Mouse (Mus musculus) midbrain, embryonic 12.5 days (tissue): ENCODE results near the gene Fndc7. TPM values are rescaled to one million over a fixed set of nuclear protein-coding genes. Genes with fewer than 3 reads are reported as not detected.
"Not testable (repeated sequence)": the region's sequence is repeated elsewhere in the genome, so short reads cannot be mapped to it uniquely, and the experiment has no call there.

ENCODE experiments used
- ATAC-seq: fragments of 200-750 bp; cut with Nextera tagmentation; 2 replicates; pipeline ENCODE4 v1.8.0; 2017; ENCODE audit warnings: low read depth, moderate TSS enrichment, moderate library complexity; ENCODE audit not compliant: low FRiP score
- H3K27ac ChIP-seq: fragments of 300-500 bp; sonication (generic); replicated peaks from 2 replicates; pipeline ENCODE4 v1.5.1; 2016; ENCODE audit warnings: mild to moderate bottlenecking
- H3K27me3 ChIP-seq: fragments of 300-500 bp; sonication (generic); 2 replicates; pipeline ENCODE4 v1.6.1; 2016; ENCODE audit warnings: mild to moderate bottlenecking
- H3K36me3 ChIP-seq: fragments of 300-500 bp; sonication (generic); 2 replicates; pipeline ENCODE4 v1.6.1; 2016
- H3K4me1 ChIP-seq: fragments of 300-500 bp; sonication (generic); 2 replicates; pipeline ENCODE4 v1.6.1; 2016
- H3K4me2 ChIP-seq: fragments of 300-500 bp; sonication (generic); replicated peaks from 2 replicates; pipeline ENCODE4 v1.6.1; 2016; ENCODE audit warnings: mild to moderate bottlenecking, moderate library complexity
- H3K4me3 ChIP-seq: fragments of 300-500 bp; sonication (generic); 2 replicates; pipeline ENCODE4 v1.5.1; 2016; ENCODE audit warnings: mild to moderate bottlenecking
- H3K9ac ChIP-seq: fragments of 300-500 bp; sonication (generic); replicated peaks from 2 replicates; pipeline ENCODE4 v1.6.1; 2016; ENCODE audit warnings: mild to moderate bottlenecking, moderate library complexity
- H3K9me3 ChIP-seq: fragments of 300-500 bp; sonication (generic); 2 replicates; pipeline ENCODE4 v1.6.1; 2016; ENCODE audit warnings: mild to moderate bottlenecking
- WGBS: fragments of 180-500 bp; shearing (Covaris S2); methylation state at CpG from one replicate; pipeline ENCODE4 v1.1.7; 2016; 5-methylcytosine and 5-hydroxymethylcytosine counted together
- polyA plus RNA-seq: library from polyadenylated mRNA; unstranded; fragments of >200 nt; fragmentation: Nextera tagmentation; extraction: Ambion mirVana; gene quantifications from 2 replicates; pipeline ENCODE4 v1.2.1, GENCODE M21; 2016

The Fndc7 gene
- polyA plus RNA-seq, 1 experiment from 2014 or later: not detected

- H3K36me3 ChIP-seq: no peaks in the 10 kb centered on the region
- no peak overlapping the region for H3K9ac ChIP-seq
- H3K4me2 ChIP-seq: no peak overlapping the region
- H3K9me3 ChIP-seq: no peaks in the 10 kb centered on the region
- no peaks in the 10 kb centered on the region for H3K27me3 ChIP-seq
- 35% methylated on average over 3 of the region's 3 CpGs for whole genome bisulfite sequencing
- ATAC-seq: no peak
- no peak overlapping the region for H3K4me3 ChIP-seq
- no peak overlapping the region for H3K27ac ChIP-seq
- no peaks in the 10 kb centered on the region for H3K4me1 ChIP-seq
Observed at GRCm38 (mm10) chr3:108865129-108865528, 24.7 kb downstream of the Fndc7 start.

DNA sequence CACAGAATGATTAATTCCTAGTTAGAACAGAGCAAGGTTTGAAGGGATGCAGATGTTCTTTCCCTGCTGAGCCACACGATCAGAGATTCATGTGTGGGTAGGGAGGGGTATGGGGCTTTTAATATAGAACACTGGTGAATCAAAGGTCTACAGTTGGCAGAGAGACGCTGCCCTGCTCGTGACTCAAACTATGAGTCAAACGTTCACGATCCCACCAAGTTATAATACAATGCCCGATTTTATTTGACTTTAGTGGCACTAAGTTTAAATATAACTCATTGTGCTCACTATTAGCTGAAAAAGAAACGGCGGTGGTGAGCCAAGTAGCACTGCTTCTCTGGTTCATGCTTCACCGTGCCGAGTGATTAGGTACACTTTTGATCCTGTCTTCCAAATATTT is 26.7 kb downstream of the Fndc7 start:
- 93% methylated on average over 10 of the region's 10 CpGs for WGBS
- no peak for ATAC-seq

DNA sequence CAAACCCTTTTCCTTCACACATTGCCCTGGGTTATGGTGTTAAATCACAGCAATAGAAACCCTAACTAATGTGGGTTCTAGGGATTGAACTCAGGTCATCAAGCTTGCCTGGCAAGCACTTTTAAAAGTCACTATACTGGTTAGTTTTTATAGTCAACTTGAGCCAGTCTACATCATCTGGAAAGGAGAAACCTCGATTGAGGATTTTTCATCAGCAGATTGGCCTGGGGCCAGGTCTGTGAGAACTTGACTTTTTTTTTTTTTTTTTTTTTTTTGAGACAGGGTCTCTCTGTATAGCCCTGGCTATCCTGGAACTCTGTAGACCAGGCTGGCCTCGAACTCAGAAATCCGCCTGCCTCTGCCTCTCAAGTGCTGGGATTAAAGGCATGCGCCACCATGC is 27.5 kb downstream of the Fndc7 start:
- H3K4me1 ChIP-seq: peaks cover 11% of the 10 kb centered on the region
- H3K27me3 ChIP-seq, H3K27ac ChIP-seq, H3K9me3 ChIP-seq, ATAC-seq, H3K4me2 ChIP-seq, H3K4me3 ChIP-seq, H3K36me3 ChIP-seq, H3K9ac ChIP-seq: not testable (repeated sequence)
- 95% methylated on average over 4 of the region's 4 CpGs for WGBS

More for the DNA sequence above, 26.7 kb downstream of the Fndc7 start:
- no peaks in the 10 kb centered on the region for H3K36me3 ChIP-seq
- no peaks in the 10 kb centered on the region for H3K27me3 ChIP-seq
- H3K27ac ChIP-seq: no peak overlapping the region
- H3K4me1 ChIP-seq: peaks cover 9% of the 10 kb centered on the region
- H3K9me3 ChIP-seq: no peaks in the 10 kb centered on the region
- H3K9ac ChIP-seq: no peak overlapping the region
- H3K4me3 ChIP-seq: no peak overlapping the region
- H3K4me2 ChIP-seq: no peak overlapping the region

- Histone ChIP-seq H3K4me1 (peaks cover 17% of the 10 kb centered on the region), H3K36me3 (no peaks in the 10 kb centered on the region), H3K27me3 (no peaks in the 10 kb centered on the region; the same call in 1 of the 2 replicates), H3K27ac (no peak overlapping the region), H3K4me3 (no peak overlapping the region), H3K4me2 (no peak overlapping the region), H3K9ac (no peak overlapping the region), H3K9me3 (no peaks in the 10 kb centered on the region)
- no peak for ATAC-seq
- 78% methylated on average over 2 of the region's 2 CpGs for WGBS
Observed at GRCm38 (mm10) chr3:108860786-108861185, 29.0 kb downstream of the Fndc7 start.

DNA sequence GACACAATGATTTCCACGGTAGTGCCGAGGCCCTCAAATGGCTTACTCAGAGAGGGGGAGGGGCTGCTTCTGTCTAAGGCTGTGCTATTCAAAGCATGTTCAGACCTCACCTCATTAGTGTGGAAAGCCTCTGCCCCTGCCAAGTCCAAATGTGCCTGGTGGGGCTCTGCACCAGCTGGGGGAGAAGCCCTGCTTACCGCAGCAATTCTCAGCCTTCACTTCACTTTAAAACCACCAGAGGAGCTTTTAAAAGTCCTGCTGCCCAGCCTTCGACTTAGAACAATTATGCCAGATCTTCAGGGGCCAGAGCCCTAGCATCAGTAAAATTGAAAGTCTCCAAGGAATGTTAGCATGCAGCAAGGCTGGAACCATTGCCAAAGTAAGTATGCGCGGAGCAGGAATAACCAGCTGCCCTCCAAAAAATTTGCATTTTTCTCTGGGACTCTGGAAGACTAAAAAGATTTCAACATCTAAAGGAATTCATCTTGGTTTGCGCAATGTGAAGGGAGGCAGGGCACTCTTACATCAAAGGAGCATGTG is 31.5 kb downstream of the Fndc7 start:
- Histone ChIP-seq H3K27ac (peak overlapping the region; percentile 71), H3K9ac (no peak overlapping the region), H3K9me3 (no peaks in the 10 kb centered on the region), H3K36me3 (no peaks in the 10 kb centered on the region), H3K4me1 (peaks cover 25% of the 10 kb centered on the region), H3K4me3 (no peak overlapping the region), H3K27me3 (no peaks in the 10 kb centered on the region; the same call in 1 of the 2 replicates), H3K4me2 (peak overlapping the region; percentile 29)
- peak; percentile 91 for ATAC-seq
- WGBS: 18% methylated on average over 7 of the region's 7 CpGs

- no peak overlapping the region for H3K9ac ChIP-seq
- no peaks in the 10 kb centered on the region; the same call in 1 of the 2 replicates for H3K27me3 ChIP-seq
- ATAC-seq: peak; percentile 45
- peak overlapping the region; percentile 71 for H3K27ac ChIP-seq
- no peaks in the 10 kb centered on the region for H3K9me3 ChIP-seq
- H3K36me3 ChIP-seq: no peaks in the 10 kb centered on the region
- peaks cover 25% of the 10 kb centered on the region for H3K4me1 ChIP-seq
- 67% methylated on average over 1 of the region's 1 CpGs for WGBS
- H3K4me2 ChIP-seq: peak overlapping the region; percentile 29; the same call in 1 of the 2 replicates
- H3K4me3 ChIP-seq: no peak overlapping the region
Observed at GRCm38 (mm10) chr3:108857714-108858113, 32.1 kb downstream of the Fndc7 start.

GRCm38 (mm10) chr3:108857124-108857470 is 32.7 kb downstream of the Fndc7 start:
- H3K4me1 ChIP-seq: peaks cover 25% of the 10 kb centered on the region
- H3K27me3 ChIP-seq: no peaks in the 10 kb centered on the region; the same call in 1 of the 2 replicates
- H3K4me3 ChIP-seq: no peak overlapping the region
- H3K9ac ChIP-seq: no peak overlapping the region
- H3K27ac ChIP-seq: no peak overlapping the region
- no peak for ATAC-seq
- H3K9me3 ChIP-seq: no peaks in the 10 kb centered on the region
- 22% methylated on average over 3 of the region's 3 CpGs for WGBS
- H3K4me2 ChIP-seq: no peak overlapping the region
- H3K36me3 ChIP-seq: no peaks in the 10 kb centered on the region

- Histone ChIP-seq H3K36me3 (no peaks in the 10 kb centered on the region), H3K27me3 (no peaks in the 10 kb centered on the region; the same call in 1 of the 2 replicates), H3K4me2 (no peak overlapping the region), H3K4me3 (no peak overlapping the region), H3K27ac (no peak overlapping the region), H3K9ac (no peak overlapping the region), H3K9me3 (no peaks in the 10 kb centered on the region), H3K4me1 (peaks cover 25% of the 10 kb centered on the region)
- ATAC-seq: no peak
- 37% methylated on average over 8 of the region's 8 CpGs for WGBS
Observed at GRCm38 (mm10) chr3:108856386-108857123, 33.3 kb downstream of the Fndc7 start.

DNA sequence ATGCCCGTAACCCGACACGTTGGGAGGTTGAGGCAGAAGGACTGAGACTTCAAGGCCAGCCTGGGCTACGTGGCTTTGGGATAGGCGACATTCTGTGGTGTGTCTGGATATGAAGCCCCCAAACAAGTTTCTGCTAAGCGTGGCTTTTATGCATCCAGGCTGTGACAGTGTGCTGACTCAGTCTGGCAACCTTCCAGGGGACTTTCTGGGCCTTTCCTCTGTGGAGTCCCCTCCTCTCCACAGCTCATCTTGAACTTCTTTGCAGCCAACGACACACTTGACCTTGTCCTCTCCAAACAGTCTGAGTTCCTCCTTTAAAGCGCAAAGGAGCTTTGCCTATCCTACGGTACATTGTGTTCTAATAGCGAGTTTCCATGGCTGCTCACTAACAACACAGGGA is 33.9 kb downstream of the Fndc7 start:
- peaks cover 25% of the 10 kb centered on the region for H3K4me1 ChIP-seq
- H3K9me3 ChIP-seq: no peaks in the 10 kb centered on the region
- no peaks in the 10 kb centered on the region; the same call in 1 of the 2 replicates for H3K27me3 ChIP-seq
- no peak overlapping the region for H3K27ac ChIP-seq
- no peak overlapping the region for H3K4me2 ChIP-seq
- 68% methylated on average over 10 of the region's 10 CpGs for WGBS
- H3K36me3 ChIP-seq: no peaks in the 10 kb centered on the region
- no peak overlapping the region for H3K4me3 ChIP-seq
- no peak for ATAC-seq
- H3K9ac ChIP-seq: no peak overlapping the region

- Histone ChIP-seq H3K4me3 (no peak overlapping the region), H3K36me3 (no peaks in the 10 kb centered on the region), H3K27ac (no peak overlapping the region; the same call in 1 of the 2 replicates), H3K9me3 (no peaks in the 10 kb centered on the region), H3K9ac (no peak overlapping the region), H3K4me2 (no peak overlapping the region), H3K27me3 (no peaks in the 10 kb centered on the region; the same call in 1 of the 2 replicates), H3K4me1 (peaks cover 25% of the 10 kb centered on the region)
- no peak for ATAC-seq
- WGBS: 54% methylated on average over 12 of the region's 12 CpGs
Observed at GRCm38 (mm10) chr3:108855371-108855770, 34.4 kb downstream of the Fndc7 start.

GRCm38 (mm10) chr3:108853266-108853665 is 36.5 kb downstream of the Fndc7 start:
- Histone ChIP-seq H3K4me3 (no peak overlapping the region), H3K9ac (no peak overlapping the region), H3K4me1 (peaks cover 18% of the 10 kb centered on the region), H3K36me3 (no peaks in the 10 kb centered on the region), H3K9me3 (no peaks in the 10 kb centered on the region), H3K4me2 (no peak overlapping the region), H3K27ac (no peak overlapping the region), H3K27me3 (no peaks in the 10 kb centered on the region; the same call in 1 of the 2 replicates)
- no peak for ATAC-seq
- 81% methylated on average over 1 of the region's 1 CpGs for WGBS

GRCm38 (mm10) chr3:108851996-108852697 is 37.7 kb downstream of the Fndc7 start:
- no peaks in the 10 kb centered on the region for H3K36me3 ChIP-seq
- no peaks in the 10 kb centered on the region for H3K9me3 ChIP-seq
- H3K4me1 ChIP-seq: peaks cover 14% of the 10 kb centered on the region
- H3K4me3 ChIP-seq: no peak overlapping the region
- 59% methylated on average over 6 of the region's 6 CpGs for WGBS
- ATAC-seq: no peak
- H3K27me3 ChIP-seq: no peaks in the 10 kb centered on the region; the same call in 1 of the 2 replicates
- H3K9ac ChIP-seq: no peak overlapping the region
- no peak overlapping the region for H3K27ac ChIP-seq
- H3K4me2 ChIP-seq: no peak overlapping the region
